In genomic region chr4:45928561-45928960, GRCm38 (mm10) we compare ENCODE assay signal across 17 mouse cellular contexts. TPM values are rescaled to one million over a fixed set of nuclear protein-coding genes. Genes with fewer than 3 reads are reported as not detected.
"Had no signal": no experiment of that assay in that cellular context is flagged by ENCODE, and none has a peak within 500 bp of the region (broad histone marks: within the 10 kb centered on the region; RNA-seq: fewer than 3 reads in every experiment).

No protein-coding gene starts in this region.

- DNase-seq: gastrocnemius, adult 2 months; gastrocnemius, postnatal 10 days; gastrocnemius, postnatal 25 days; heart, adult 18-20 months; heart, postnatal 10 days; heart, postnatal 4 days; kidney, adult 18-20 months; kidney, adult 8-10 months; kidney, postnatal 10 days; kidney, postnatal 36 days; layer of hippocampus, adult 9-11 months; layer of hippocampus, postnatal 36 days; left cerebral cortex, postnatal 4 days had no signal

RNA-seq across cellular contexts. Expression of gene Ccdc180, which starts 38.5 kb away (rescaled TPM):
- total RNA-seq: gastrocnemius, adult 2 months; gastrocnemius, postnatal 10 days; gastrocnemius, postnatal 25 days; gastrocnemius, postnatal 4 days; heart, postnatal 10 days; heart, postnatal 25 days; left cerebral cortex, postnatal 25 days; liver, adult 2 months had no signal
